In genomic region chr12:117501180-117501579, GRCm38 (mm10) we compare ENCODE assay signal across 13 mouse cellular contexts. TPM values are rescaled to one million over a fixed set of nuclear protein-coding genes. Genes with fewer than 3 reads are reported as not detected.
DNase-seq lines count a peak whose midpoint lies in the region; ATAC-seq lines count a peak whose summit lies in the region.
"Had no signal": no experiment of that assay in that cellular context is flagged by ENCODE, and none has a peak within 500 bp of the region (broad histone marks: within the 10 kb centered on the region; RNA-seq: fewer than 3 reads in every experiment).

No protein-coding gene starts in this region.

- H3K4me3 ChIP-seq in lung, embryonic 15.5 days, result no peak overlapping the region
- no peak overlapping the region for H3K4me3 ChIP-seq in intestine, embryonic 15.5 days (replicated peaks)
- H3K4me3 ChIP-seq: stomach, embryonic 15.5 days had no signal

- no peaks in the 10 kb centered on the region for H3K9me3 ChIP-seq in lung, embryonic 15.5 days
- no peaks in the 10 kb centered on the region for H3K9me3 ChIP-seq in intestine, embryonic 15.5 days
- H3K9me3 ChIP-seq: stomach, embryonic 15.5 days had no signal

- H3K27ac ChIP-seq in lung, embryonic 15.5 days, result no peak overlapping the region
- no peak overlapping the region for H3K27ac ChIP-seq in intestine, embryonic 15.5 days
- H3K27ac ChIP-seq: stomach, embryonic 15.5 days had no signal

- peak; percentile 60; the same call in 1 of the 2 replicates for ATAC-seq in lung, embryonic 15.5 days (ENCODE audit: borderline replicate concordance, extremely low read depth, low FRiP score, low TSS enrichment)
- no peak for ATAC-seq in intestine, embryonic 15.5 days
- ATAC-seq: intestine, postnatal 0 days; midbrain, embryonic 16.5 days had no signal

- H3K4me1 ChIP-seq in lung, embryonic 15.5 days, result 0 out of 2 replicates have a peak, but pooled peaks cover 5% of the 10 kb centered on the region
- no peaks in the 10 kb centered on the region for H3K4me1 ChIP-seq in intestine, embryonic 15.5 days (replicated peaks)
- H3K4me1 ChIP-seq: stomach, embryonic 15.5 days had no signal

- no peaks in the 10 kb centered on the region for H3K36me3 ChIP-seq in lung, embryonic 15.5 days
- no peaks in the 10 kb centered on the region for H3K36me3 ChIP-seq in intestine, embryonic 15.5 days
- H3K36me3 ChIP-seq: stomach, embryonic 15.5 days had no signal

- WGBS in lung, embryonic 15.5 days, result 33% methylated on average over 4 of the region's 4 CpGs
- 54% methylated on average over 4 of the region's 4 CpGs for WGBS in intestine, embryonic 15.5 days

- peak; percentile 96 for DNase-seq in heart, adult 11 months
- no peak for DNase-seq in heart, postnatal 4 days
- DNase-seq in lung, postnatal 36 days, result no peak
- DNase-seq in layer of hippocampus, adult 8-10 months (ENCODE audit: low spot score in 2 of 2), result peak; percentile 61 to 62
- DNase-seq in right cerebral cortex, postnatal 14 days, result peak; percentile 50
- DNase-seq in ovary, postnatal 36 days (ENCODE audit: low spot score), result no peak
- DNase-seq: adrenal gland, postnatal 10 days; cerebellum, postnatal 10 days had no signal

- no peak overlapping the region for H3K4me2 ChIP-seq in lung, embryonic 15.5 days
- no peak overlapping the region for H3K4me2 ChIP-seq in intestine, embryonic 15.5 days (replicated peaks)
- H3K4me2 ChIP-seq: stomach, embryonic 15.5 days had no signal

- no peak overlapping the region for H3K9ac ChIP-seq in lung, embryonic 15.5 days
- no peak overlapping the region for H3K9ac ChIP-seq in intestine, embryonic 15.5 days
- H3K9ac ChIP-seq: stomach, embryonic 15.5 days had no signal

- no peaks in the 10 kb centered on the region for H3K27me3 ChIP-seq in lung, embryonic 15.5 days
- H3K27me3 ChIP-seq in intestine, embryonic 15.5 days (replicated peaks), result no peaks in the 10 kb centered on the region
- H3K27me3 ChIP-seq: stomach, embryonic 15.5 days had no signal

RNA-seq across cellular contexts. Expression of gene Rapgef5, which starts 15.1 kb away (rescaled TPM):
- 10 to 100 TPM; 45.1 to 47.6 TPM for total RNA-seq in heart, postnatal 4 days (2021)
- 23.5 and 25.3 TPM in 2 replicates for polyA plus RNA-seq in lung, embryonic 15.5 days (2015; fragmentation: Nextera tagmentation; extraction: Ambion mirVana)
- total RNA-seq in layer of hippocampus, adult 8-10 months (2022), result 100 to 1,000 TPM; 193 to 200 (median 198) TPM
- 9.8 and 10.2 TPM in 2 replicates for polyA plus RNA-seq in intestine, embryonic 15.5 days (2015; fragmentation: Nextera tagmentation; extraction: Ambion mirVana)

Comparison
In these comparisons a context has a peak if more than half of its experiments do, and no peak if none do; other contexts are left out.
1. DNase-seq: peak in heart, adult 11 months (single experiment), layer of hippocampus, adult 8-10 months (2 of 2) and right cerebral cortex, postnatal 14 days (single experiment); none in heart, postnatal 4 days (single experiment), lung, postnatal 36 days (single experiment) and ovary, postnatal 36 days (single experiment).